Mouse (Mus musculus) kidney, embryonic 16.5 days (tissue): ENCODE data around the gene Isg15. TPM values are rescaled to one million over a fixed set of nuclear protein-coding genes. Genes with fewer than 3 reads are reported as not detected.
A peak's percentile ranks its signal among the peaks of the same experiment; 100 is the strongest.

ENCODE experiments used
- ATAC-seq: fragments of 200-750 bp; cut with Nextera tagmentation; 2 replicates; pipeline ENCODE4 v1.8.0; 2017; ENCODE audit warnings: moderate TSS enrichment; ENCODE audit not compliant: low FRiP score, low TSS enrichment
- H3K27ac ChIP-seq: fragments of 300-500 bp; sonication (generic); 2 replicates; pipeline ENCODE4 v1.5.1; 2014; ENCODE audit warnings: low read length
- H3K27me3 ChIP-seq: fragments of 300-500 bp; sonication (generic); 2 replicates; pipeline ENCODE4 v1.6.1; 2014; ENCODE audit warnings: low read length, control low read depth, mixed read lengths; ENCODE audit not compliant: insufficient read depth
- H3K36me3 ChIP-seq: fragments of 300-500 bp; sonication (generic); 2 replicates; pipeline ENCODE4 v1.6.1; 2014; ENCODE audit warnings: low read length, control low read depth, mixed read lengths; ENCODE audit not compliant: insufficient read depth
- H3K4me1 ChIP-seq: fragments of 300-500 bp; sonication (generic); 2 replicates; pipeline ENCODE4 v1.6.1; 2014; ENCODE audit warnings: low read length, control low read depth, mixed read lengths; ENCODE audit not compliant: insufficient read depth
- H3K4me2 ChIP-seq: fragments of 300-500 bp; sonication (generic); replicated peaks from 2 replicates; pipeline ENCODE4 v1.6.1; 2014; ENCODE audit warnings: low read depth, low read length
- H3K4me3 ChIP-seq: fragments of 300-500 bp; sonication (generic); 2 replicates; pipeline ENCODE4 v1.5.1; 2014; ENCODE audit warnings: mild to moderate bottlenecking, low read length
- H3K9ac ChIP-seq: fragments of 300-500 bp; sonication (generic); replicated peaks from 2 replicates; pipeline ENCODE4 v1.6.1; 2014; ENCODE audit warnings: low read length
- H3K9me3 ChIP-seq: fragments of 300-500 bp; sonication (generic); 2 replicates; pipeline ENCODE4 v1.6.1; 2016; ENCODE audit warnings: low read length, control low read depth
- WGBS: fragments of 180-500 bp; shearing (Covaris S2); extraction: QIAGEN DNeasy Blood & Tissue Kit; methylation state at CpG from one replicate; pipeline ENCODE4 v1.1.7; 2014; 5-methylcytosine and 5-hydroxymethylcytosine counted together
- polyA plus RNA-seq: library from polyadenylated mRNA; unstranded; fragments of >200 nt; fragmentation: Nextera tagmentation; extraction: Ambion mirVana; gene quantifications from 2 replicates; pipeline ENCODE4 v1.2.1, GENCODE M21; 2015

Isg15 gene
- polyA plus RNA-seq, 1 experiment from 2014 or later: 2.8 TPM

DNA sequence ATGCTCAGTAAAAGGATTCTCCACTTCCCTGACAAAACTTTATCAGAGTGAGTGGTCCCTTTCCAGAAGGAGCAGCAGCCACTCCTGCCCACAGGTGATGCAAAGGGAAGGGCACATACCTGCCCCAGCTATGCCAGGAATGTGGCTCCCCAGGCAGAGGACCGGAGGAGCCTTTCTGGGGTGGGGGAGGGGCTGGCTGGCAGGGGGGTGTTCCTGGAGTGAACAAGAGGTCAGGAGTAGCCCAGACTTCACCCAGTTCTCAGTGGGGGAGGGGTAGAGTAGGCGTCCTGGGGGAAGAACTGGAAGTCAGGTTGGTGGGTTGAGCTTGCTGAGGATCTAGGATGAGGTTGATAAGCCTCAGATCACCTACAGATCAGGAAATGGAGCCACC lies 7.4 kb downstream of the Isg15 start:
- Histone ChIP-seq H3K9ac (no peak overlapping the region), H3K4me2 (peak overlapping the region; percentile 95), H3K27ac (peak overlapping the region; percentile 91), H3K36me3 (peaks cover 16% of the 10 kb centered on the region), H3K9me3 (no peaks in the 10 kb centered on the region), H3K4me1 (peaks cover 82% of the 10 kb centered on the region), H3K4me3 (no peak overlapping the region), H3K27me3 (no peaks in the 10 kb centered on the region)
- 20% methylated on average over 2 of the region's 2 CpGs for WGBS
- no peak for ATAC-seq

- Histone ChIP-seq H3K4me2 (peak overlapping the region; percentile 33), H3K4me3 (0 out of 2 replicates have a peak overlapping the region, but pooled peaks have one; percentile 3)
These were observed 8.0 kb downstream of the Isg15 start for GRCm38 (mm10) chr4:156192421-156193199.

DNA sequence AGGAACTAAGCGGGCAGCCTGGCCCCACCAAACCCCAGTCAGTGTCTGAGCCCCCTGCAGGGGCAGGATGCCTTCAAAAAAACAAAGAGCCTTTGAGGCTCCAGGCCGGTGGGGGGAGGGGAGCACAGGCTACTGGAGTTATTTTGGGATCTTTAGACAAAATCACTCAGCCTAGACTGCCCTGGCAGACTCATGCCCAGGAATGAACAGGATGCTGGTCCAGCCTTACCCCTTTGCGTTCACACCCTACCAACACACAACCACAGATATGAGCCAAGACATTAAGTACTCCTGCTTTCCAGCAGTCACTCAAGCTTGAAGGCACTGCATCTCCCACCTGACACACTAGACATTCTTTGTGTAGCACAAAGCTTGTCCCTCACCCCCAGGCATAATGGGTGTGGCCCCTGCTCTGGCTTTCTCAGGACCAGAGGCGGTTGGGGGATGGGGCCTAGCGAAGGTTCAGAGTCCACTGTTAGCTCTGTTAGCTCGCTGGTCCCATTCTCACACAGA lies 11.8 kb downstream of the Isg15 start:
- H3K27ac ChIP-seq: peak overlapping the region; percentile 84
- peaks cover 89% of the 10 kb centered on the region for H3K4me1 ChIP-seq
- H3K36me3 ChIP-seq: peaks cover 25% of the 10 kb centered on the region
- peak overlapping the region; percentile 11 for H3K4me2 ChIP-seq
- ATAC-seq: peak; percentile 66
- H3K9ac ChIP-seq: 0 out of 2 replicates have a peak overlapping the region, but pooled peaks have one; percentile 4
- 19% methylated on average over 6 of the region's 6 CpGs for WGBS
- no peaks in the 10 kb centered on the region for H3K27me3 ChIP-seq
- no peaks in the 10 kb centered on the region for H3K9me3 ChIP-seq
- no peak overlapping the region for H3K4me3 ChIP-seq

More at GRCm38 (mm10) chr4:156192421-156193199, 8.0 kb downstream of the Isg15 start:
- peaks cover 16% of the 10 kb centered on the region for H3K36me3 ChIP-seq
- 29% methylated on average over 8 of the region's 8 CpGs for WGBS
- peak overlapping the region; percentile 18; the same call in 1 of the 2 replicates for H3K9ac ChIP-seq
- H3K27me3 ChIP-seq: no peaks in the 10 kb centered on the region
- peak; percentile 20; the same call in 1 of the 2 replicates for ATAC-seq
- H3K9me3 ChIP-seq: no peaks in the 10 kb centered on the region
- peaks cover 88% of the 10 kb centered on the region for H3K4me1 ChIP-seq
- H3K27ac ChIP-seq: peak overlapping the region; percentile 91

- peaks cover 25% of the 10 kb centered on the region for H3K36me3 ChIP-seq
- 71% methylated on average over 5 of the region's 5 CpGs for WGBS
- H3K9ac ChIP-seq: no peak overlapping the region
- H3K27ac ChIP-seq: peak overlapping the region; percentile 84
- H3K9me3 ChIP-seq: no peaks in the 10 kb centered on the region
- no peaks in the 10 kb centered on the region for H3K27me3 ChIP-seq
- no peak overlapping the region for H3K4me2 ChIP-seq
- H3K4me1 ChIP-seq: peaks cover 83% of the 10 kb centered on the region
- ATAC-seq: no peak
- no peak overlapping the region for H3K4me3 ChIP-seq
These were observed 12.3 kb downstream of the Isg15 start for GRCm38 (mm10) chr4:156188162-156188810.

GRCm38 (mm10) chr4:156185950-156186850 lies 14.4 kb downstream of the Isg15 start:
- Histone ChIP-seq H3K36me3 (peaks cover 28% of the 10 kb centered on the region), H3K4me1 (peaks cover 62% of the 10 kb centered on the region), H3K4me2 (peak overlapping the region; percentile 44), H3K4me3 (peak overlapping the region; percentile 32), H3K9ac (peak overlapping the region; percentile 57), H3K9me3 (no peaks in the 10 kb centered on the region), H3K27me3 (no peaks in the 10 kb centered on the region), H3K27ac (peak overlapping the region; percentile 36; the same call in 1 of the 2 replicates)
- no peak for ATAC-seq
- 20% methylated on average over 31 of the region's 31 CpGs for WGBS

DNA sequence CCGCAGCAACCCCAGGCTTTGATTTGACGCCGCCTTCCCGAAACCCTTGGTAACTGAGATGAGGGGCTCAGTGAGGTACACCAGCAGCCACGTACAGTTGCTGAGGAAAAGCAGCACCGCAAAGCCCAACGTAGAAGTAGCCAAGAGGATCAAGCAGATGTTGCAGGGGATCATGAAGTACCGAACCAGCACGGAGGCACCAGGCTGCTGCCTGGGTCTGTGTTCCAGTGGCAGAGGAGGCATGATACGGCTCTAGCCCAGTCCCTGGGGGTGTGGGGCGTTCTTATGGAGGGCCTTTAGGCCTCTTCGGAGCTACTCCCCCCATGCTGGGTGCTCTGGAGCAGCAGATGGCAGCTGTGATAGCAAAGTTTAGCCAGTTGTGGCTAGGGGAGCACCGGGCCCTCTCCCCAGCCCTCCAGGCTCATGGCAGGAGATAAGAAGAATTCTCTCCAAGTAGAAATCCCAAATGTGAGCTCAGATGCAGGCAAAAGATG lies 15.1 kb downstream of the Isg15 start:
- 77% methylated on average over 13 of the region's 13 CpGs for WGBS
- no peaks in the 10 kb centered on the region for H3K9me3 ChIP-seq
- peak overlapping the region; percentile 36; the same call in 1 of the 2 replicates for H3K27ac ChIP-seq
- no peaks in the 10 kb centered on the region for H3K27me3 ChIP-seq
- peak overlapping the region; percentile 44 for H3K4me2 ChIP-seq
- H3K36me3 ChIP-seq: peaks cover 23% of the 10 kb centered on the region
- peak overlapping the region; percentile 57 for H3K9ac ChIP-seq
- H3K4me1 ChIP-seq: peaks cover 55% of the 10 kb centered on the region
- no peak for ATAC-seq
- H3K4me3 ChIP-seq: peak overlapping the region; percentile 32

- Histone ChIP-seq H3K27ac (no peak overlapping the region), H3K4me1 (peaks cover 44% of the 10 kb centered on the region), H3K4me2 (no peak overlapping the region), H3K9me3 (no peaks in the 10 kb centered on the region), H3K4me3 (no peak overlapping the region), H3K27me3 (no peaks in the 10 kb centered on the region), H3K9ac (no peak overlapping the region), H3K36me3 (peaks cover 20% of the 10 kb centered on the region)
- no peak for ATAC-seq
- WGBS: 66% methylated on average over 7 of the region's 7 CpGs
These were observed 16.2 kb downstream of the Isg15 start for GRCm38 (mm10) chr4:156184291-156184954.

DNA sequence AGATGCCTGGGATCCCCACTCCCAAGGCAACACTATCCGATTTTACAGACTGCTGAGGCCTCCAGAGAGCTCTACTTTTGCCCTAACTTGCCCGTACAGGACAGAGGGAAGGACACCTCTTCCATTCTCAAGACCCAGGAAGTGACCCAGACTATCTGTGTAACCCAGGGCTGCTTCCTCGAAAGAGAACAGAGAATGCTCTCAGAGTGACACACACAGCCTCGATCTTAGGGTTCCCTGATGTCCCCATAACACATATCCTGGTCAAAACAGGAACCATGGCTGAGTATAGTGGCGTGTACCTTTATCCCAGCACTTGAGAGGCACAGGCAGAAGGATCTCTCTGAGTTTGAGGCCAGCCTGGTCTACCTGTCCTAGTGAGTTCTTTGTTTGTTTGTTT lies 16.9 kb downstream of the Isg15 start:
- no peaks in the 10 kb centered on the region for H3K27me3 ChIP-seq
- H3K27ac ChIP-seq: no peak overlapping the region
- 89% methylated on average over 5 of the region's 5 CpGs for WGBS
- no peaks in the 10 kb centered on the region for H3K9me3 ChIP-seq
- no peak overlapping the region for H3K4me3 ChIP-seq
- peaks cover 38% of the 10 kb centered on the region for H3K4me1 ChIP-seq
- H3K9ac ChIP-seq: no peak overlapping the region
- peaks cover 25% of the 10 kb centered on the region for H3K36me3 ChIP-seq
- no peak for ATAC-seq
- no peak overlapping the region for H3K4me2 ChIP-seq

DNA sequence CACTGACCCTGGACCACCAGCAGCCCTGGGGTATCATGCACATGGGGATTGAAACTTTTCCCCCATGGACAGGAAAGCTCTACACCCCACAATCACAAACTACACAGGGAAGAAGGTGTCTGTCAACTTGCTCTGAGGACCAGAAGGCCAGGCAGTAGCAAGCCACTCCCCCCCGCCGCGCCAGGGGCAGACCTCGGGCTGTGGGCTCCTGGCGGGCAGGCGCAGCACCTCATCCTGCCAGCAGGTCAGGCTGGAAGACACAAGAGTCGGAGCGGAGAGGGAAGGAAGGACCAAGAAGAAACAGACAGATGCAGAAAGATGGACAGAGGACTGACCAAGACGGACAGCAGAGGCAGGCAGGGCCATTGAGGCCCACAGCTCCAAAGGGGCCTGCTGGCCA lies 23.0 kb downstream of the Isg15 start:
- no peak overlapping the region for H3K4me3 ChIP-seq
- H3K4me2 ChIP-seq: no peak overlapping the region
- no peaks in the 10 kb centered on the region for H3K4me1 ChIP-seq
- no peak for ATAC-seq
- peaks cover 74% of the 10 kb centered on the region for H3K36me3 ChIP-seq
- no peak overlapping the region for H3K9ac ChIP-seq
- H3K9me3 ChIP-seq: no peaks in the 10 kb centered on the region
- H3K27ac ChIP-seq: no peak overlapping the region
- WGBS: 90% methylated on average over 9 of the region's 9 CpGs
- no peaks in the 10 kb centered on the region for H3K27me3 ChIP-seq
